Mouse (Mus musculus) layer of hippocampus, postnatal 25 days (tissue): ENCODE measurements around the gene Gm49337. TPM values are rescaled to one million over a fixed set of nuclear protein-coding genes. Genes with fewer than 3 reads are reported as not detected.
A peak's percentile ranks its signal among the peaks of the same experiment; 100 is the strongest.

ENCODE experiments used
- DNase-seq, 2 experiments: peaks; one replicate each; pipeline ENCODE4 v3.0.0; 2022; ENCODE audit warnings: mixed read lengths in 2 of 2, low spot score in 1 of 2; ENCODE audit errors: extremely low spot score in 1 of 2
- total RNA-seq, 2 experiments: library from RNA; stranded (reverse); gene quantifications; 2 replicates each; pipeline ENCODE4 v1.2.3; 2021

Gene Gm49337
- total RNA-seq, 2 experiments from 2014 or later = 2.9 TPM; not detected in 1

- no peak for DNase-seq
These were observed 127.7 kb downstream of the Gm49337 start for GRCm38 (mm10) chr4:116300878-116301355.

GRCm38 (mm10) chr4:116304551-116304950 is 131.4 kb downstream of the Gm49337 start:
- no peak for DNase-seq

- DNase-seq = no peak
These were observed 144.4 kb downstream of the Gm49337 start for GRCm38 (mm10) chr4:116317575-116317974.

- no peak for DNase-seq
These were observed 148.9 kb downstream of the Gm49337 start for GRCm38 (mm10) chr4:116322127-116322526.

GRCm38 (mm10) chr4:116329256-116329655 is 156.1 kb downstream of the Gm49337 start:
- no peak for DNase-seq

GRCm38 (mm10) chr4:116336294-116336693 is 163.1 kb downstream of the Gm49337 start:
- no peak for DNase-seq

- DNase-seq = peak in 1 of 2 experiments; percentile 66
These were observed 168.9 kb downstream of the Gm49337 start for GRCm38 (mm10) chr4:116342119-116342518.

Other genes with a start within 250 kb of the Gm49337 start
- under 1 TPM in 1 of 2 experiments, not detected in 1; 0.07 TPM for gene Dmbx1, start 233.5 kb upstream of the Gm49337 start, total RNA-seq
- gene Faah, start 155.5 kb upstream of the Gm49337 start, total RNA-seq = 100 to 1,000 TPM; 139 to 163 TPM
- gene Nsun4, start 119.5 kb upstream of the Gm49337 start, total RNA-seq = 1 to 10 TPM; 7.5 to 8.3 TPM
- 100 to 1,000 TPM; 385 to 447 TPM for gene Uqcrh, start 98.3 kb upstream of the Gm49337 start, total RNA-seq
- gene Lrrc41, start 98.1 kb upstream of the Gm49337 start, total RNA-seq = 10 to 100 TPM; 46.0 to 46.8 TPM
- under 1 TPM; 0.54 to 0.99 TPM for gene Rad54l, start 49.7 kb upstream of the Gm49337 start, total RNA-seq
- 10 to 100 TPM; 64.5 to 68.6 TPM for gene Pomgnt1, start 49.5 kb upstream of the Gm49337 start, total RNA-seq
- gene Lurap1, start 22.0 kb upstream of the Gm49337 start, total RNA-seq = 10 to 100 TPM; 19.7 to 23.7 TPM
- gene Tspan1, start 5.8 kb upstream of the Gm49337 start, total RNA-seq = not detected
- gene 1700042G07Rik, start within 50 bp of the Gm49337 start, total RNA-seq = not detected
- gene Pik3r3, start 48.2 kb downstream of the Gm49337 start, total RNA-seq = 10 to 100 TPM; 40.1 to 41.7 TPM